Mouse (Mus musculus) midbrain, embryonic 14.5 days (tissue): Measurements from ENCODE around the gene Foxo3. TPM values are rescaled to one million over a fixed set of nuclear protein-coding genes. Genes with fewer than 3 reads are reported as not detected.

Experiments
- ATAC-seq: fragments of 200-750 bp; cut with Nextera tagmentation; 2 replicates; pipeline ENCODE4 v1.8.0; 2017; ENCODE audit warnings: moderate number of reproducible peaks, moderate library complexity; ENCODE audit not compliant: low FRiP score, low TSS enrichment
- DNase-seq: peaks from one replicate; pipeline ENCODE4 v3.0.0-alpha.2; 2015
- H3K27ac ChIP-seq: fragments of 300-500 bp; sonication (generic); replicated peaks from 2 replicates; pipeline ENCODE4 v1.5.1; 2014; ENCODE audit warnings: mild to moderate bottlenecking, low read depth, low read length, moderate library complexity
- H3K27me3 ChIP-seq: fragments of 300-500 bp; sonication (generic); 2 replicates; pipeline ENCODE4 v1.6.1; 2014; ENCODE audit warnings: low read length, control low read depth, mixed read lengths; ENCODE audit not compliant: control insufficient read depth, insufficient read depth
- H3K36me3 ChIP-seq: fragments of 300-500 bp; sonication (generic); 2 replicates; pipeline ENCODE4 v1.6.1; 2014; ENCODE audit warnings: low read length, control low read depth; ENCODE audit not compliant: control insufficient read depth, insufficient read depth
- H3K4me1 ChIP-seq: fragments of 300-500 bp; sonication (generic); 2 replicates; pipeline ENCODE4 v1.6.1; 2014; ENCODE audit warnings: mild to moderate bottlenecking, antibody characterized with exemption, low read length, control low read depth; ENCODE audit not compliant: control insufficient read depth, insufficient read depth
- H3K4me2 ChIP-seq: fragments of 300-500 bp; sonication (generic); 2 replicates; pipeline ENCODE4 v1.6.1; 2014; ENCODE audit warnings: mild to moderate bottlenecking, low read length, moderate library complexity
- H3K4me3 ChIP-seq: fragments of 300-500 bp; sonication (generic); replicated peaks from 2 replicates; pipeline ENCODE4 v1.5.1; 2014; ENCODE audit warnings: low read depth, low read length
- H3K9ac ChIP-seq: fragments of 300-500 bp; sonication (generic); replicated peaks from 2 replicates; pipeline ENCODE4 v1.6.1; 2014; ENCODE audit warnings: mild to moderate bottlenecking, low read length, moderate library complexity
- H3K9me3 ChIP-seq: fragments of 300-500 bp; sonication (generic); 2 replicates; pipeline ENCODE4 v1.6.1; 2016; ENCODE audit warnings: low read length, control low read depth, mixed read lengths; ENCODE audit not compliant: control insufficient read depth
- WGBS: fragments of 180-500 bp; shearing (Covaris S2); extraction: QIAGEN DNeasy Blood & Tissue Kit; methylation state at CpG from one replicate; pipeline ENCODE4 v1.1.7; 2014; 5-methylcytosine and 5-hydroxymethylcytosine counted together
- polyA plus RNA-seq: library from polyadenylated mRNA; unstranded; fragments of >200 nt; fragmentation: Nextera tagmentation; extraction: Ambion mirVana; gene quantifications from 2 replicates; pipeline ENCODE4 v1.2.1, GENCODE M21; 2014

Foxo3 gene
- 6.0 and 8.3 TPM in 2 replicates for polyA plus RNA-seq

DNA sequence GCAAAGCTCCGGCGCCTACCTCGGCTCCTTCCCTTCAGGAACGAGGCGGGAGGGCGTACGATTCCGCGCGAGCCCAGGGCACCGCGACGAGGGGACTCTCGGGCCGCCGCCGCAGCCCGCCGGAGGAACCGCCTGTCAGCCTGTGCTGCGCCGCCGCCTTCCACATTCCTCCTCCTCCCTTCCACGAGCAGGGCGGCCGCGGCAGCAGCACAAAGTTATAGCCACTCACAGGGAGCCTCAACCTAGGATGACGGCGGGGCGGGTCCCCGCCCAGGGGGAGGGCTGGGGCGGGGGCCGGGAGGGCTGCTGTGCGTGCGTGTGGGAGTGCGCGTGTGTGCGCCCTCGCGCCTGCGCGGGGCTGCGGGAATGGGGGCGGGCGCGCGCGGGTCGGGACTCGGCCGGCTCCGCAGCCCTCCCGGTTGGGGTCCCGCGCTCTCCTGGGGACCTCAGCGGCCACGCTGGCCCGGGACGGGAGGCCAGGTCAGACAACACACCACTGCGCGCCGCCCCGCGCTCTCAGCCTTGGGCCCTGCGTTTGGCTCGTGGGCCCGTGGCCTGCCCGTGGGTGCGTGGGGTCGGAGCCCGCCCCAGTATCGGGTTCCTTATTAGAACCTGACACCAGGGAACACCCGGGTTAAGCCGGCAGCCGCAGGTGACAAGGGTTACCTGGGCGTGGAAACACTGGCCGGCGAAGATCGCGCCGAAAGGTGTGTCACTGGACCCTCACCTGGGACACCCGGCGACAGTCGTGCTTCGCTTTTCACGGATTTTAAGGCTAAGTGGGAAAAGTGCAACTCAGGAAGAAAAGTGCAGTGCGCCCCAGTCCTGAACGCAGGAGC is at the start of gene Foxo3:
Foxo3 (minus strand) TSS at position 249 of the 839 bp plus-strand sequence.
- peak; percentile 73 for ATAC-seq
- H3K36me3 ChIP-seq: no peaks in the 10 kb centered on the region
- H3K9me3 ChIP-seq: no peaks in the 10 kb centered on the region
- peaks cover 10% of the 10 kb centered on the region; the same call in 1 of the 2 replicates for H3K27me3 ChIP-seq
- under 1% methylated on average over 88 of the region's 88 CpGs for WGBS
- H3K4me3 ChIP-seq: peak within 1 kb of the TSS; percentile 80
- peaks cover 13% of the 10 kb centered on the region for H3K4me1 ChIP-seq
- H3K4me2 ChIP-seq: peak within 1 kb of the TSS; percentile 98
- DNase-seq: peak; percentile 96
- peak within 1 kb of the TSS; percentile 97 for H3K27ac ChIP-seq
- H3K9ac ChIP-seq: peak within 1 kb of the TSS; percentile 75

DNA sequence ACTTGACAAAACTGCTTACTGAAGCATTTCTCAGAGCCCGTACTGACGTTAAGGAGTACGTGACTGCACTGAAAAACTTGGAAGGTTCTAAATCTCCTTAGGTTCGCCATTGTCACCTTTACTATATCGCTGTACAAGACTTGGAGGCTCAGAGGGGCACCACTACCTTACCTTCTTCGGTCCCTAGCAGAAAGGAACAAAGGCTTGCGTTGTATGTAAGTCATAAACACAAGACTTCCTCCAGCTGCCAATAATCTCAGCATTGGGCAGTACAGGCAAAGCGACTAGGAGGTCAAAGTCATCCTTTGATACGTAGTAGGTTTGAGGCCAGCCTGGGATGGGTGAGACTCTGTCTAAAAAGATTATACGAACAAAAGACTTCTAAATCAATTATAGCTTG is 48.8 kb upstream of the Foxo3 start:
- Histone ChIP-seq H3K27me3 (no peaks in the 10 kb centered on the region), H3K4me2 (no peak overlapping the region), H3K27ac (no peak overlapping the region), H3K4me1 (no peaks in the 10 kb centered on the region), H3K4me3 (no peak overlapping the region), H3K9me3 (no peaks in the 10 kb centered on the region), H3K36me3 (no peaks in the 10 kb centered on the region), H3K9ac (no peak overlapping the region)
- ATAC-seq (no peak), DNase-seq (no peak)
- 64% methylated on average over 10 of the region's 10 CpGs for WGBS

DNA sequence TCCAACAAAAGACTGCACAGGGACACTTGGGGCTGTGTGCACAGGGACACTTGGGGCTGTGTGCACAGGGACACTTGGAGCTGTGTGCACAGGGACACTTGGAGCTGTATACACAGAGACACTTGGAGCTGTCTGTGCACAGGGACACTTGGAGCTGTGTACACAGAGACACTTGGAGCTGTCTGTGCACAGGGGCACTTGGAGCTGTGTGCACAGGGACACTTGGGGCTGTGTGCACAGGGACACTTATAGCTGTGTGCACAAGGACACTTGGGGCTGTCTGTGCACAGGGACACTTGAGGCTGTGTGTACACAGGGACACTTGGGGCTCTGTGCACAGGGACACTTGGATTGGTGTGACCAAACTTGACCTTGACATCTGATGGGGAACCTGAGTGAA is 47.4 kb upstream of the Foxo3 start:
- Histone ChIP-seq H3K27me3 (no peaks in the 10 kb centered on the region), H3K9me3 (no peaks in the 10 kb centered on the region)

DNA sequence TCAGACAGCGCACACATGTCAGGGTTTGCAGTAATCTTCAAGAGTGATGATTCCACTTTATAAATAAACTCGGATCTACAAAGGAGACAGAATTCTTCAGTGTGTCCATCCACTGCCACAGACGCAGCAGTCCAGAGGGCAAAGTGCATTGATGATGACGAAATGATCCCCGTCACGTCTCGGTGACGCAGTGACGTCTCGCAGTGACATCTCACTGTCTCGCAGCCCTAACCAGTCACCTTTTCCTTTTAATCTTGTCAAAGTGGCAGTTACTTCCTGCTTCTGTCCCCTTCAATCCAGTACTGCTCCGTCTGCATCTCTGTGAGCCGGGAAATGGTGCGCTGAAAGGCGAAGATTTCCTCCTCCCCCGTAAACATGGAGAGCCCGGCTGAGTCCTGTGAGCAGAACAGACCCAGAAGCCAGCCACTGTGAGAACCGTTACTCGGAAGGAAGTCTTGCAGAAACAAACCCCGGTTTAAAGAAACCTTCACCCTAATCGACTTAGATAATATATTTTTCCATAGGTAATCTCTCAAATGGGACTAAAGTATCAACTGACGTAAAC is 36.7 kb upstream of the Foxo3 start:
- Histone ChIP-seq H3K36me3 (no peaks in the 10 kb centered on the region), H3K9ac (no peak overlapping the region), H3K27ac (no peak overlapping the region), H3K4me2 (no peak overlapping the region), H3K27me3 (no peaks in the 10 kb centered on the region; the same call in 1 of the 2 replicates), H3K4me3 (no peak overlapping the region), H3K4me1 (no peaks in the 10 kb centered on the region), H3K9me3 (no peaks in the 10 kb centered on the region)
- no peak for ATAC-seq
- no peak for DNase-seq
- WGBS: 86% methylated on average over 22 of the region's 22 CpGs

More for the DNA sequence above, 47.4 kb upstream of the Foxo3 start:
- H3K36me3 ChIP-seq: no peaks in the 10 kb centered on the region
- H3K9ac ChIP-seq: no peak overlapping the region
- no peak overlapping the region for H3K4me3 ChIP-seq
- H3K4me2 ChIP-seq: no peak overlapping the region
- H3K27ac ChIP-seq: no peak overlapping the region
- DNase-seq (no peak), ATAC-seq (no peak)
- no peaks in the 10 kb centered on the region for H3K4me1 ChIP-seq

- H3K4me2 ChIP-seq: no peak overlapping the region
- DNase-seq: no peak
- H3K9ac ChIP-seq: no peak overlapping the region
- H3K27ac ChIP-seq: no peak overlapping the region
- no peak for ATAC-seq
- no peak overlapping the region for H3K4me3 ChIP-seq
- H3K27me3 ChIP-seq: no peaks in the 10 kb centered on the region; the same call in 1 of the 2 replicates
- H3K4me1 ChIP-seq: no peaks in the 10 kb centered on the region
- WGBS: 72% methylated on average over 1 of the region's 1 CpGs
- H3K36me3 ChIP-seq: no peaks in the 10 kb centered on the region
- H3K9me3 ChIP-seq: no peaks in the 10 kb centered on the region
Measured at GRCm38 (mm10) chr10:42312557-42312956, 36.0 kb upstream of the Foxo3 start.

GRCm38 (mm10) chr10:42308687-42308987 is 32.1 kb upstream of the Foxo3 start:
- peak overlapping the region; percentile 40 for H3K9ac ChIP-seq
- no peaks in the 10 kb centered on the region; the same call in 1 of the 2 replicates for H3K27me3 ChIP-seq
- no peaks in the 10 kb centered on the region for H3K9me3 ChIP-seq
- peak overlapping the region; percentile 22; the same call in 1 of the 2 replicates for H3K4me3 ChIP-seq
- H3K4me1 ChIP-seq: no peaks in the 10 kb centered on the region
- no peak overlapping the region for H3K27ac ChIP-seq
- no peaks in the 10 kb centered on the region for H3K36me3 ChIP-seq
- 31% methylated on average over 8 of the region's 8 CpGs for WGBS
- ATAC-seq: no peak
- no peak for DNase-seq
- H3K4me2 ChIP-seq: peak overlapping the region; percentile 56

GRCm38 (mm10) chr10:42307980-42308686 is 31.6 kb upstream of the Foxo3 start:
- H3K4me2 ChIP-seq: peak overlapping the region; percentile 56
- no peak overlapping the region for H3K27ac ChIP-seq
- WGBS: 6% methylated on average over 20 of the region's 20 CpGs
- ATAC-seq (peak; percentile 72; the same call in 1 of the 2 replicates), DNase-seq (peak; percentile 93)
- H3K9me3 ChIP-seq: no peaks in the 10 kb centered on the region
- H3K27me3 ChIP-seq: no peaks in the 10 kb centered on the region; the same call in 1 of the 2 replicates
- H3K36me3 ChIP-seq: no peaks in the 10 kb centered on the region
- H3K4me3 ChIP-seq: peak overlapping the region; percentile 22; the same call in 1 of the 2 replicates
- peak overlapping the region; percentile 40 for H3K9ac ChIP-seq
- H3K4me1 ChIP-seq: no peaks in the 10 kb centered on the region

DNA sequence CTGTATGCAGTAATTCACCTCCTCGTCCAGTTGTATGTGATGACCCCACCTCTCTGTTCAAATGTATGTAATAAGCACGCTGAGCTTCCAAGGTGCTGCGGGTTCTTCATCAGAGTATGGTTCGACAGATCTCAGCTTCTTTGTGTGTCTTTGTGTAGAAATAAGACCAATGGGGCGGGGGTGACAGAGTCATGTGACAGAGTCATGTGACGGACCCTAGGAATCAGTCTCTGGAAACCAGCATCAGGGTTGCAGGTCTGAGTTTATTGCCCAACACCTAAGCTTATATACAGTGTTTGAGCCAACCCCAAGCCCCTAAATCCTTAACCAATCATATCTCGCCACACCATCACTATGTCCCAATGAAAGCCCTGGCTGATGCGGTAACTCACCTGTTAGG is 29.9 kb upstream of the Foxo3 start:
- Histone ChIP-seq H3K9ac (no peak overlapping the region), H3K9me3 (no peaks in the 10 kb centered on the region), H3K27ac (no peak overlapping the region), H3K36me3 (no peaks in the 10 kb centered on the region), H3K4me1 (no peaks in the 10 kb centered on the region), H3K4me2 (no peak overlapping the region), H3K27me3 (no peaks in the 10 kb centered on the region; the same call in 1 of the 2 replicates), H3K4me3 (no peak overlapping the region)
- DNase-seq (no peak), ATAC-seq (no peak)
- WGBS: 89% methylated on average over 8 of the region's 8 CpGs
